In the genomic region with DNA sequence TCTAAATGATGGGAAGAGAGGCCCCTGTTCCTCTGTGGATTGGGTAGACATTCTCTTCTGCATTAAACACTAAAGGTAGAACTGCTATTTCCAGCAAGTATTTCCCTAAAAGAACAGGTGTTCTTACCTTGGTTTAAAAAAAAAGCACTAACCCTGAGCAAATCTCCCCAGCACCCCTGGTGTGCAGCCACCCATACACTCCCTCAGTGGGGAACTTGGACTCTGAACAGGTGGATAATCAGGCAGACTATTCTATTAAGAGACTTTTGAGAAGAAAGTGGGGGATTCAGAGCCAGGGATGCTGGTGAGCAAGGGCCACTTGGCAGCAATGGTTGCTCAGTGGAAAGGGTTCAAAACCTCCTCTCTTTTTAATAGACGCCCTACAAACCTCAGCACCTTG, we compare ENCODE assay signal across 21 mouse cellular contexts.
"Had no signal": no experiment of that assay in that cellular context is flagged by ENCODE, and none has a peak within 500 bp of the region (broad histone marks: within the 10 kb centered on the region; RNA-seq: fewer than 3 reads in every experiment).

No protein-coding gene starts in this region.

- H3K4me1 ChIP-seq: heart, embryonic 13.5 days; heart, embryonic 15.5 days; hindbrain, embryonic 13.5 days; hindbrain, embryonic 15.5 days; limb, embryonic 13.5 days; limb, embryonic 15.5 days; liver, embryonic 12.5 days had no signal

- DNase-seq: gastrocnemius, postnatal 14 days; gastrocnemius, postnatal 36 days; heart, adult 18-20 months; heart, postnatal 14 days; heart, postnatal 36 days; layer of hippocampus, adult 9-11 months; layer of hippocampus, postnatal 36 days; left cerebral cortex, postnatal 4 days had no signal

- ATAC-seq: forebrain, embryonic 16.5 days; hindbrain, postnatal 0 days; intestine, embryonic 16.5 days; liver, embryonic 12.5 days had no signal

- H3K4me3 ChIP-seq: heart, embryonic 13.5 days; heart, embryonic 15.5 days; hindbrain, embryonic 13.5 days; hindbrain, embryonic 15.5 days; limb, embryonic 13.5 days; limb, embryonic 15.5 days; liver, embryonic 12.5 days had no signal

- H3K27me3 ChIP-seq: heart, embryonic 15.5 days; hindbrain, embryonic 13.5 days; hindbrain, embryonic 15.5 days; limb, embryonic 13.5 days; limb, embryonic 15.5 days; liver, embryonic 12.5 days had no signal

- H3K9ac ChIP-seq: heart, embryonic 13.5 days; heart, embryonic 15.5 days; hindbrain, embryonic 13.5 days; hindbrain, embryonic 15.5 days; limb, embryonic 13.5 days; limb, embryonic 15.5 days; liver, embryonic 12.5 days; liver, embryonic 14.5 days had no signal

- H3K36me3 ChIP-seq: heart, embryonic 13.5 days; heart, embryonic 15.5 days; hindbrain, embryonic 13.5 days; hindbrain, embryonic 15.5 days; limb, embryonic 13.5 days; limb, embryonic 15.5 days; liver, embryonic 12.5 days had no signal

- H3K4me2 ChIP-seq: heart, embryonic 11.5 days; heart, embryonic 13.5 days; heart, embryonic 15.5 days; hindbrain, embryonic 13.5 days; hindbrain, embryonic 15.5 days; limb, embryonic 13.5 days; limb, embryonic 15.5 days; liver, embryonic 12.5 days had no signal

- H3K9me3 ChIP-seq: heart, embryonic 13.5 days; heart, embryonic 15.5 days; hindbrain, embryonic 13.5 days; hindbrain, embryonic 15.5 days; limb, embryonic 13.5 days; limb, embryonic 15.5 days; liver, embryonic 12.5 days had no signal

- H3K27ac ChIP-seq: heart, embryonic 13.5 days; heart, embryonic 15.5 days; hindbrain, embryonic 13.5 days; hindbrain, embryonic 15.5 days; hindbrain, postnatal 0 days; kidney, postnatal 0 days; limb, embryonic 13.5 days; limb, embryonic 15.5 days; liver, embryonic 12.5 days; liver, embryonic 14.5 days had no signal
